Mouse (Mus musculus) hindbrain, embryonic 11.5 days (tissue): ENCODE results near the gene Hltf. TPM values are rescaled to one million over a fixed set of nuclear protein-coding genes. Genes with fewer than 3 reads are reported as not detected.

Experiments used
- polyA plus RNA-seq: library from polyadenylated mRNA; unstranded; fragments of >200 nt; fragmentation: Nextera tagmentation; extraction: Ambion mirVana; gene quantifications from 2 replicates; pipeline ENCODE4 v1.2.1, GENCODE M21; 2014

Hltf gene
- polyA plus RNA-seq, 1 experiment from 2014 or later: 25.1 TPM

Other genes with a start within 250 kb of the Hltf start
- 6.0 and 7.8 TPM in 2 replicates for gene Cp, start 100.8 kb upstream of the Hltf start, polyA plus RNA-seq
- 15.3 and 15.9 TPM in 2 replicates for gene Hps3, start 22.5 kb upstream of the Hltf start, polyA plus RNA-seq
- 29.5 and 32.5 TPM in 2 replicates for gene Gyg, start 97.5 kb downstream of the Hltf start, polyA plus RNA-seq
- gene Cpa3, start 184.4 kb downstream of the Hltf start, polyA plus RNA-seq: 0.19 and 0.31 TPM in 2 replicates
- gene Cpb1, start 217.9 kb downstream of the Hltf start, polyA plus RNA-seq: not detected in 2 replicates